Mouse (Mus musculus) cerebellum, postnatal 25 days (tissue): Measurements from ENCODE around the gene Miox.

Experiments
- DNase-seq, 2 experiments: peaks; one replicate each; pipeline ENCODE4 v3.0.0; 2021; ENCODE audit warnings: mixed read lengths in 2 of 2

The Miox gene

GRCm38 (mm10) chr15:89316146-89316545 lies 18.1 kb upstream of the Miox start:
- DNase-seq = peak in 1 of 2 experiments; percentile 59

- DNase-seq = no peak
These were observed 12.9 kb upstream of the Miox start for GRCm38 (mm10) chr15:89321264-89321663.

- DNase-seq = no peak
These were observed 11.3 kb upstream of the Miox start, which contains the start of gene Adm2 for GRCm38 (mm10) chr15:89322670-89323522. Adm2 (plus strand) TSS chr15:89322720.

- no peak for DNase-seq
These were observed 10.5 kb upstream of the Miox start for GRCm38 (mm10) chr15:89323656-89324055.

GRCm38 (mm10) chr15:89326441-89326840 lies 7.8 kb upstream of the Miox start:
- DNase-seq = no peak

GRCm38 (mm10) chr15:89334774-89335537 lies 758 bp downstream of the Miox start:
- DNase-seq = no peak

- no peak for DNase-seq
These were observed 2.2 kb downstream of the Miox start for GRCm38 (mm10) chr15:89336422-89336821.

- no peak for DNase-seq
These were observed 5.5 kb downstream of the Miox start for GRCm38 (mm10) chr15:89339696-89340095.

GRCm38 (mm10) chr15:89340136-89340535 lies 5.9 kb downstream of the Miox start:
- DNase-seq = no peak

GRCm38 (mm10) chr15:89341678-89342077 lies 7.5 kb downstream of the Miox start:
- DNase-seq = no peak

GRCm38 (mm10) chr15:89343325-89343724 lies 9.1 kb downstream of the Miox start:
- DNase-seq = no peak

- no peak for DNase-seq
These were observed 16.2 kb downstream of the Miox start for GRCm38 (mm10) chr15:89350447-89350846.

GRCm38 (mm10) chr15:89351302-89351701 lies 17.1 kb downstream of the Miox start:
- DNase-seq = no peak

- DNase-seq = peak in 1 of 2 experiments; percentile 20
These were observed 17.9 kb downstream of the Miox start for GRCm38 (mm10) chr15:89352054-89352453.

GRCm38 (mm10) chr15:89352795-89353194 lies 18.6 kb downstream of the Miox start:
- DNase-seq = no peak

GRCm38 (mm10) chr15:89353837-89354236 lies 19.6 kb downstream of the Miox start:
- no peak for DNase-seq

GRCm38 (mm10) chr15:89354455-89354854 lies 20.3 kb downstream of the Miox start:
- peak in 1 of 2 experiments; percentile 28 for DNase-seq

GRCm38 (mm10) chr15:89355241-89356187 lies 21.3 kb downstream of the Miox start, which contains the start of the genes Lmf2 and Ncaph2:
Lmf2 (minus strand) TSS chr15:89355659.
Ncaph2 (plus strand) TSS chr15:89355719.
- DNase-seq = peak; percentile 96 to 98

GRCm38 (mm10) chr15:89356372-89356771 lies 22.2 kb downstream of the Miox start:
- DNase-seq = peak in 1 of 2 experiments; percentile 63

GRCm38 (mm10) chr15:89358784-89359183 lies 24.6 kb downstream of the Miox start:
- no peak for DNase-seq

- DNase-seq = no peak
These were observed 28.9 kb downstream of the Miox start for GRCm38 (mm10) chr15:89363051-89363450.

GRCm38 (mm10) chr15:89365141-89365551 lies 30.9 kb downstream of the Miox start:
- peak; percentile 93 to 94 for DNase-seq
